Mouse (Mus musculus) mesoderm, embryonic 11.5 days (tissue): Measurements from ENCODE around the gene Gm28168.
"Not testable (repeated sequence)": the region's sequence is repeated elsewhere in the genome, so short reads cannot be mapped to it uniquely, and the experiment has no call there.

ENCODE experiments used
- DNase-seq: peaks from one replicate; pipeline ENCODE4 v3.0.0-alpha.2; 2012; ENCODE audit warnings: low read depth, low spot score

Gene Gm28168

GRCm38 (mm10) chr1:117927715-117928114, at the start of gene Gm28168:
Gene Gm28168 (plus strand): TSS chr1:117928015.
- DNase-seq: not testable (repeated sequence)

GRCm38 (mm10) chr1:117965639-117966038, 37.8 kb downstream of the Gm28168 start, which contains the start of gene Gm7145:
Gene Gm7145 (plus strand): TSS chr1:117965939.
- no peak for DNase-seq
